Mouse (Mus musculus) C2C12 (cell line): ENCODE measurements around the gene BC005624. TPM values are rescaled to one million over a fixed set of nuclear protein-coding genes. Genes with fewer than 3 reads are reported as not detected.
A peak's percentile ranks its signal among the peaks of the same experiment; 100 is the strongest.

Experiments
- H3K27me3 ChIP-seq: one replicate; pipeline ENCODE4 v1.6.1; 2011; ENCODE audit not compliant: control insufficient read depth, insufficient read depth, insufficient read length
- H3K36me3 ChIP-seq: one replicate; pipeline ENCODE4 v1.6.1; 2011; ENCODE audit not compliant: control insufficient read depth, insufficient read depth
- H3K4me3 ChIP-seq: one replicate; pipeline ENCODE4 v1.5.1; 2011; ENCODE audit warnings: mild to moderate bottlenecking, control low read depth; ENCODE audit not compliant: poor library complexity, insufficient read depth, severe bottlenecking
- H3K79me2 ChIP-seq: one replicate; pipeline ENCODE4 v1.6.1; 2011; ENCODE audit not compliant: control insufficient read depth, insufficient read depth
- H3K79me3 ChIP-seq: one replicate; pipeline ENCODE4 v1.6.1; 2011; ENCODE audit warnings: low read depth, control low read depth
- H3ac ChIP-seq: one replicate; pipeline ENCODE3; 2011; ENCODE audit warnings: low read depth; ENCODE audit not compliant: control insufficient read depth, insufficient read length
- CEBPB ChIP-seq: IDR thresholded peaks from one replicate; pipeline ENCODE4 v1.6.1; 2011; ENCODE audit warnings: low read depth, mild to moderate bottlenecking, control low read depth, moderate library complexity
- CTCF ChIP-seq: IDR thresholded peaks from one replicate; pipeline ENCODE4 v1.5.1; 2011; ENCODE audit not compliant: control insufficient read depth, insufficient read depth, insufficient read length
- FOSL1 ChIP-seq: IDR thresholded peaks from one replicate; pipeline ENCODE4 v1.8.0; 2011; ENCODE audit warnings: mild to moderate bottlenecking, low read length; ENCODE audit not compliant: poor library complexity, insufficient read depth, severe bottlenecking
- MAX ChIP-seq: IDR thresholded peaks from one replicate; pipeline ENCODE4 v1.6.1; 2011; ENCODE audit warnings: mild to moderate bottlenecking, control low read depth
- MYOD1 ChIP-seq: IDR thresholded peaks from one replicate; pipeline ENCODE4 v1.6.1; 2011; ENCODE audit warnings: low read depth; ENCODE audit not compliant: control insufficient read depth, insufficient read length
- MYOG ChIP-seq: IDR thresholded peaks from one replicate; pipeline ENCODE4 v1.6.1; 2011; ENCODE audit not compliant: control insufficient read depth, insufficient read length; ENCODE audit errors: extremely low read depth
- USF1 ChIP-seq: IDR thresholded peaks from one replicate; pipeline ENCODE4 v1.6.1; 2011; ENCODE audit warnings: low read depth, mild to moderate bottlenecking, control low read depth, moderate library complexity
- polyA plus RNA-seq: library from polyadenylated mRNA; unstranded; fragments of >200 nt; fragmentation: generic; extraction: Trizol; gene quantifications from one replicate; pipeline ENCODE4 v1.2.1, GENCODE M21; 2012; ENCODE audit warnings: missing spikeins

Gene BC005624
- polyA plus RNA-seq, 1 experiment = 36.9 TPM

- Histone ChIP-seq H3K27me3 (no peaks in the 10 kb centered on the region), H3K4me3 (no peak overlapping the region), H3ac (no peak overlapping the region), H3K79me3 (no peaks in the 10 kb centered on the region), H3K79me2 (no peaks in the 10 kb centered on the region), H3K36me3 (peaks cover 26% of the 10 kb centered on the region)
- TF ChIP-seq CTCF (no peak), CEBPB (no peak)
Measured at GRCm38 (mm10) chr2:31006434-31006833, 24.4 kb upstream of the BC005624 start.

DNA sequence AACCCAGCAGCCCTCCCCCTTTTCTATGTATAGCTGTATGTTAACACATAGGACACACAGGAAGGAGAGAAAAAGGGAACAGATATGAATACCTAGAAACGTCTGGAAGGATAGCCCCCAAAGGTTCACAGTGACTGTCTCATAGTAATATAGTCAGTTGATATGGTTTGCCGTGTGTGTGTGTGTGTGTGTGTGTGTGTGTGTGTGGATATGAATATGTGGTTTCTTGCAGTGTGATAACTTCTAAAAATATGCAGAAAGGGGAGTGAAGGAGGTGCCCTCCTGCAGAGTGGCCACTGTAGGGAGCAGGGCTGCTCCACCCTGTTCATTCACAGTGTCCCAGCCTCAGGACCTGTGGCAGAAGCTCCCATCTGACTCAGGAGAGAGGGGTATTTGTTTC, 23.5 kb upstream of the BC005624 start:
- Histone ChIP-seq H3K36me3 (peaks cover 25% of the 10 kb centered on the region), H3K79me3 (no peaks in the 10 kb centered on the region), H3K4me3 (no peak overlapping the region), H3K79me2 (no peaks in the 10 kb centered on the region), H3ac (peak overlapping the region; percentile 10), H3K27me3 (no peaks in the 10 kb centered on the region)
- TF ChIP-seq USF1 = no peak
- no peak for TF ChIP-seq CEBPB
- TF ChIP-seq CTCF = no peak
- TF ChIP-seq MYOD1 = no peak
- TF ChIP-seq MYOG = no peak

DNA sequence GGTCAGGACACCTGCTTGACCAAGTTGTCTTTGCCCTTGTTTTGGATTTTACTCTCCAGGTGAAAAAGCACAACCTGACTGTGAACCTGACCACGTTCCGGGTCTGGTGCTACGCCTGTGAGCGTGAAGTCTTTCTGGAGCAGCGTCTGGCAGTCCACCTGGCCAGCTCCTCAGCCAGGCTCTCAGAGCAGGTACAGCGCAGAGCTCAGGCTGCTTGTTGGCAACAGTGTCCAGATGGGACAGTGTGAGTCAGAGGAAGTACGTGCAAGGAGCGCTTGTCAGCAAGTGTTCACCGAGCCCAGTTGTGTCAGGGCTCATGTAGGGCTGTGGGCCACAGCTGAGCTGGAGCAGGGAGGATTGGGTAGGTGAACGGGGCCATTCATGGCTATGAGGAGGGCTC, 20.9 kb upstream of the BC005624 start:
- Histone ChIP-seq H3K36me3 (peaks cover 18% of the 10 kb centered on the region), H3K79me3 (no peaks in the 10 kb centered on the region), H3K4me3 (no peak overlapping the region), H3K79me2 (no peaks in the 10 kb centered on the region), H3ac (no peak overlapping the region), H3K27me3 (no peaks in the 10 kb centered on the region)
- TF ChIP-seq MAX = no peak
- no peak for TF ChIP-seq MYOD1
- no peak for TF ChIP-seq MYOG
- TF ChIP-seq FOSL1 = no peak
- no peak for TF ChIP-seq CEBPB
- TF ChIP-seq USF1 = no peak
- no peak for TF ChIP-seq CTCF

- no peaks in the 10 kb centered on the region for H3K79me3 ChIP-seq
- TF ChIP-seq FOSL1 (no peak), USF1 (no peak), MAX (no peak), CEBPB (no peak)
- H3ac ChIP-seq = no peak overlapping the region
- H3K79me2 ChIP-seq = no peaks in the 10 kb centered on the region
- H3K36me3 ChIP-seq = peaks cover 7% of the 10 kb centered on the region
- no peak overlapping the region for H3K4me3 ChIP-seq
- H3K27me3 ChIP-seq = no peaks in the 10 kb centered on the region
Measured at GRCm38 (mm10) chr2:30998443-30999260, 16.7 kb upstream of the BC005624 start.

GRCm38 (mm10) chr2:30995432-30995996, 13.5 kb upstream of the BC005624 start:
- Histone ChIP-seq H3K27me3 (no peaks in the 10 kb centered on the region), H3K36me3 (peaks cover 4% of the 10 kb centered on the region), H3K79me3 (no peaks in the 10 kb centered on the region), H3K4me3 (no peak overlapping the region), H3K79me2 (no peaks in the 10 kb centered on the region), H3ac (no peak overlapping the region)
- TF ChIP-seq CTCF (no peak), USF1 (peak; percentile 31)

DNA sequence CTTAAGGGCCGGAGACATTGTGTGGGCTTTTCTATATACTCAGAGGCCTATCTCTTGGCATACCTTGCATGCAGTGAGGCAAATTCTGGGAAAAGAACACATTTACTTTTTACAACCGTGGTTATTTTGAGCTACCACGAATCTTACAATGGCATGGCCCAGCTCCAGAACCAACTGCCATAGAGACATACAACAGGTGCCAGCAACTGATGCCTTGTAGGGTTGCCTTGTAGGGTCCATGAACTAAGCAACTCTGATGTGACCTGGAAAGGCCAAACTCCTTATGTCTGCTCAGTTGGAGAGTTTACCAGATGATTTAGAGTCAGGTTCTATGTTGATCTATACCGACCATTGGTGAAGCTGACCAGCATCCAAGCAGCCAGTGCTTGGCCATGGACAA, 12.9 kb upstream of the BC005624 start:
- Histone ChIP-seq H3K4me3 (no peak overlapping the region), H3ac (no peak overlapping the region), H3K79me2 (no peaks in the 10 kb centered on the region), H3K36me3 (peaks cover 4% of the 10 kb centered on the region), H3K27me3 (no peaks in the 10 kb centered on the region), H3K79me3 (no peaks in the 10 kb centered on the region)
- TF ChIP-seq MYOD1 (no peak), USF1 (no peak), MAX (no peak), CTCF (no peak), FOSL1 (no peak), MYOG (no peak), CEBPB (no peak)
